Mouse (Mus musculus): ENCODE data around the gene Tmem262.
"Not testable (repeated sequence)": the region's sequence is repeated elsewhere in the genome, so short reads cannot be mapped to it uniquely, and the experiment has no call there.

Gene Tmem262

DNA sequence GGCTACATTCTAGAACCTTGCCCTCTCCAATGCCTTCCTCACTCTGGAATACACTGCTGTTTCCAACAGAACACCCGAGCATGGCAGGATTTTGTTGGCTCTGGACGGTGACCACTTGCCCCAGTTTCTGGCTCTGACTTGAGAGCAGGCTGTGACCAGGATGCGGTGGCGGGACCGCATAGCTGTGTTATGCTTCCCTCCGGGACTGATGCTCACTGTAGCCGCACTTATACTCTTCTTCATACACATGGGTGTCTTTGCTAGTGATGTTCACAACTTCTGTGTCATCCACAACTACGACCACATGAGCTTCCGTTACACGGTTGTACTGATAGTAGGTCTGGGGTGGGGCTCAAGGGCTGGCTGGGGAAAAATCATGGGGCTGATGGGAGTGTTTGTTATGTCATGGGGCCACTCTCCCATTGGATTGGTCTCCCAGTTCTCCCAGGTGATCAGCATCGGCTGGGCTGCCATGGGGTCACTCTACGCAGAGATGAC is at the start of gene Tmem262:
Gene Tmem262 (plus strand): TSS at position 51 of the 498 bp plus-strand sequence.
- DNase-seq (ENCODE audit: low read depth, low spot score) = no peak

- DNase-seq (ENCODE audit: low read depth, low spot score) = no peak
These were observed 49.1 kb upstream of the Tmem262 start for GRCm38 (mm10) chr19:6030520-6031280.

DNA sequence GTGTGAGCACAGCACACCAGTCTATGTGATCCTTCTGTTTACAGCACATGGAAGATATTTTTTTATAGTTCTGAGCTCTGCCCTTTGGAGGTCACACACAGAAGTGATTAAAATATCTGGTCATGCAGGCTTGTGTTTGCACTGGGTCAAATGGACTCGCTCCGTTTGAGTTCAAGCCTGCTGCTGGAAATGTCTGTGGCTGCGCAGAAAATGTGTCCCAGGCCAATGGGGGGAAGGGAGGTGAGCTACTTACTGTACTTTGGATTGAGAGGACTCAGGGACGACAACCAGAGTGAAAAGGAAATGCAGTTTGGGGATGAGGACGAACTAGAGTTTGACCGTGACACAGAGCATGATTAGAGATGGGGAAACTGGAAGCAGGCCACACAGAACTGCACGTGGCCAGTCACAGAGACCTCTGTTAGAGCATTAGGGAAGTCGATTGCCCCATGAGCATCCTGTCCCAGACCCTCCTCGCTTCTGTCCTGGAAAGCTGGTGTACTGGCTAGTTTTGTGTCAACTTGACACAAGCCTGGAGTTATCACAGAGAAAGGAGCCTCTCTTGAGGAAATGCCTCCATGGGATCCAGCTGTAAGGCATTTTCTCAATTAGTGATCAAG is 43.8 kb upstream of the Tmem262 start:
- no peak for DNase-seq (ENCODE audit: low read depth, low spot score)

DNA sequence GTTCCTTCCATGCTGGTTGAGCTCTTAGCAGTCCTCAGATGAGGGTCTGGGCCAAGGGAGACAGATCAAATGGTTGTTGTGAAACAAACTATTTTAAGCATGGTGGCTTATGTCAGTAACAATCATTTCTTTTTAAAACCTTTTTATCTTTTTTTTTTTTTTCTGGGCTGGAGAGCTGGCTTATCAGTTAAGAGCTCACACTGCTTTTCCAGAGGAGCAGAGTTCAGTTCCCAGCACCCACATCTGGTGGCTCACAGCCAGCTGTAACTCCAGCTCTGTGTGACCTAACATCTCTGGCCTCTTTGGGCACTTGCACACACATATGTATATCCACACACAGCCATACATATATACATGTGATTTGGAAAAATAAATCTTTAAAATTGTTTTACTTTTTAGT is 42.1 kb upstream of the Tmem262 start:
- no peak for DNase-seq (ENCODE audit: low read depth, low spot score)

- no peak for DNase-seq (ENCODE audit: low read depth, low spot score)
These were observed 41.5 kb upstream of the Tmem262 start for GRCm38 (mm10) chr19:6038326-6038725.

DNA sequence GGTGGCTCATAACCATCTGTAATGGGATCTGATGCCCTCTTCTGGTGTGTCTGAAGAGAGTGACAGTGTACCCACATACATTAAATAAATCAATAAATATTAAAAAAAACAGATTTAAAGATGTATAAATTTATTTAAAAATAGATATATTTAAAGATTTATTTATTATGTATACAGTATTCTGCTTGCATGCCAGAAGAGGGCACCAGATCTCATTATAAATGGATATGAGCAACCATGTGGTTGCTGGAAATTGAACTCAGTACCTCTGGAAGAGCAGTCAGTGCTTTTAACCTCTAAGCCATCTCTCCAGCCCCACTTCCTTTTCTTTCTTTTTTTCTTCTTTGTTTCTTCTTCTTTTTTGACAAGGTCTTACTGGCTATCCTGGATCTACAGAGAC is 39.8 kb upstream of the Tmem262 start:
- no peak for DNase-seq (ENCODE audit: low read depth, low spot score)

DNA sequence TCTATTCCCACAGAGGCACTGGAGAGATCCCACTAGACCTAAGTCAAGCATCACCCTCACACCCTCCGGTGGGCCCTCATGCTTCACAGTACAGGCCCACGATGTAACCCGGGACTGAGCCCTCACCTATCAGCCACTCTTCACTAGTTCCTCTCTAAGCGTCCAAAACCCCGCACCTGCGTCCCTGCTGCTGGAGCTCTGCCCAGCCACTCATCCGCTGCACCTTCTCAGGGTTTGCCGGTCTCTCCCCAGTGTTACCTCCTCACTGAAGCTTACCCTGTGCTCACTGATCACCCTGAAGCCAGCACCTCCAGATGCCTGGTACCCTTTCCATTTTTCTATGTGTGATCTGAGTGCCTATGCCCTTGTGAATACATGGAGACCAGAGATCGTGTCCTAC is 37.5 kb upstream of the Tmem262 start:
- no peak for DNase-seq (ENCODE audit: low read depth, low spot score)

DNA sequence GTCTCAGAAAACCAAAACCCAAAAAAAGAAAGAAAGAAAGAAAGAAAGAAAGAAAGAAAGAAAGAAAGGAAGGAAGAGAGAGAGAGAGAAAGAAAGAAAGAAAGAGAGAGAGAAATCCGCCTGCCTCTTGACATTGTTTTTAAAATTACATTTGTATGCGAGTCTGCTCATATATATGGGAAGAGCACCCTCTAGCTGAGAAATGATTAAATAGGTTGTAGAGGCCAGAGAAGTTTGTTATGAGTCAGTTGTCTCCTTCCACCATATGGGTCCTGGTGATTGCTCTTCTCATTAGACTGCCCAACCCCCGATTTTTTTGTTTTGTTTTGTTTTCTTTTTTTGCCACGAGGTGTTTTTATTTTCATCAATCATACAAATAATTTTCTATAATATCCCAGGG is 35.7 kb upstream of the Tmem262 start:
- not testable (repeated sequence) for DNase-seq (ENCODE audit: low read depth, low spot score)

GRCm38 (mm10) chr19:6045366-6046293 is 34.2 kb upstream of the Tmem262 start:
- DNase-seq (ENCODE audit: low read depth, low spot score) = no peak

- DNase-seq (ENCODE audit: low read depth, low spot score) = peak; percentile 90
These were observed 33.3 kb upstream of the Tmem262 start, which contains the start of gene Syvn1 for GRCm38 (mm10) chr19:6046294-6047153. Syvn1 (plus strand) TSS chr19:6046576.

- DNase-seq (ENCODE audit: low read depth, low spot score) = no peak
These were observed 32.5 kb upstream of the Tmem262 start for GRCm38 (mm10) chr19:6047154-6047898.

GRCm38 (mm10) chr19:6047899-6048166 is 32.0 kb upstream of the Tmem262 start:
- no peak for DNase-seq (ENCODE audit: low read depth, low spot score)

GRCm38 (mm10) chr19:6048681-6049410 is 31.0 kb upstream of the Tmem262 start:
- no peak for DNase-seq (ENCODE audit: low read depth, low spot score)

DNA sequence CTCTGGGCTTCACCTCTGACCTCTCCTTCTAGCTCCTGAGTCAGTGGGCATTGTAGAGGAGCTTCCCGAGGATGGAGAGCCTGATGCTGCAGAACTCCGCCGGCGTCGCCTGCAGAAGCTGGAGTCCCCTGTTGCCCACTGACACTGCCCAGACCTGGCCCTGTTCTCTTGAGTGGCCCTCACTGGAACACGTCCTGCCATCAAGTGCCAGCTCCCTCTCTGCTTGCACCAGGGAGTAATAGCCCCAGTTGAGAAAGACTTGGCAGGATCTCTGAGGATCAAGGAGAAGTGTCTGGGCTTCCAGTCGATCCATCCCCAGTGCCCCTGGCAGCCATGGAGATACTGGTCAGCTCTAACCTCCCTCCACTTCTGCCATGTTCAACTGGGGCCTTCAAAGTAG is 27.3 kb upstream of the Tmem262 start:
- no peak for DNase-seq (ENCODE audit: low read depth, low spot score)

GRCm38 (mm10) chr19:6054296-6054695 is 25.5 kb upstream of the Tmem262 start:
- no peak for DNase-seq (ENCODE audit: low read depth, low spot score)

DNA sequence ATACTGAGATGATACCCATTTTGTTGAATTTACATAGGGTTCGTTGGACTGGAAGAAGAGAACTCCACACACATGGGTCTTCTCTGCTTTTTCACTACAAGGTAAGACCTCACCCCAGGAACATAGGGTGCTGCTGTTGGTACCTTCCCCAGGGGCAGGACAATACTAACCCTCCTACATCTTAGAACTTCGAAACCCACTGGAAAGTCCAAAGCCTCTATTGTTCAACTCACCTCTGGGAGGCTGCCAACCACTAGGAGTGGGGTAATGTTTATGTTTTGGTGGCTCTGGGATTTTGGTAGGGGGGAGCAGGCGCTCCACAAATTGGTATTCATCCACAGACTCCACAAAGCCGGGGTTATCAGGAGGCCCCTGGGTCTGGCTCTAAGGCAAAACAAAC is 23.1 kb upstream of the Tmem262 start:
- DNase-seq (ENCODE audit: low read depth, low spot score) = no peak

DNA sequence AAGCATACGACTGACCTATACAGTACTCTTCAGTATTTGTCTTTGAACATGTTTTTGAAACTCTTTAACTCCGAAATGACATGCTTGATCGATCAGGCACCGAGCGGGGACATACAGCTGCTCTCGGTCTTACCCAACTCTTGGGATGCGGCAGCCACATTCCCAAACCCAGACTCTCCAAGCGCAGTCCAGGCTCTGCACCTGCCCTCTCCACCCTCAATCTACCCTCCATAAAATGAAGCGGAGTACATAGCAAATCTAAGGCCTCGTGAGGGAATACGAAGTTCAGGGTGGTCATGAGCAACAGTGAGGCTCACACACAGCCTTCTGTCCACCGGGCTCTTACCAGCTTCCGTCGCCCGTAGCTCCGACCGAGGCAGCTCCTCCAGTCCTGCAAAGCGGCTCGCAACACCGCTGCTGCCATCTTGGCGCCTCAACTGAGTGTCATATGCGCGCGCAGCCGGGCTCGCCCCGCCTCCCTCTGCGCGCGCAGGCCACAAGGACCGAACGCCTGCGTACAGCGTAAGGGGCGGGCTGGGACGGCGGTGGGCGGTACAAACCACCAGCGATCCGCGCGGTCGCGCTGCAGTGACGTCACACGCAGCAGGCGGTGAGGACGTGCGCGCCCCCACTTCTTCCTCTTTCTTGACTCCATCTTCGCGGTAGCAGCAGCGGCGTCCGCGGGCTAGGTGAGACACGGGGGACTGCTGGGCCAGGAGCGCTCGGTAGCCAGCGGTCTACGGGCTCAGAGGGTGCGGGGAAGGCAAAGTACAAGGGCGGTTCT is 22.3 kb upstream of the Tmem262 start, which contains the start of the genes Mrpl49 and Fau:
Gene Mrpl49 (minus strand): TSS at position 473 of the 784 bp plus-strand sequence.
Gene Fau (plus strand): TSS at position 532 of the 784 bp plus-strand sequence.
- DNase-seq (ENCODE audit: low read depth, low spot score) = peak; percentile 99

- no peak for DNase-seq (ENCODE audit: low read depth, low spot score)
These were observed 21.3 kb upstream of the Tmem262 start for GRCm38 (mm10) chr19:6058513-6058912.

DNA sequence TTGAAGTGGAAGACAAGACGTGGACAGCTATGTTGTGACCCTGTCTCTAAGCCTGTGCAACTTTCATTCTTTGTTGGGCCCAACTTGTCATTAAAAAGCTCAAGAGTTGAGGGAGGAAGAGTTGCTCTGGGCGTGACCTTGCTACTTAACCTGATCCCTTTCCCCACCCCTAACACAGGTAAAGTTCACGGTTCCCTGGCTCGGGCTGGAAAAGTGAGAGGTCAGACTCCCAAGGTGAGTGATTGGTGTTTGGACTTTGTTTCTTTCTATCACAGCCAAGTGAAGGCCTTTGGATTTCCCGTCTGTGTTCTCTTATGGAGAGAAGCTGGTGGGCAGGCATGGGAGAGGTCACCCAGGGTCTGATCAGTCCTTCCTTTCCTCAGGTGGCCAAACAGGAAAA is 20.9 kb upstream of the Tmem262 start:
- no peak for DNase-seq (ENCODE audit: low read depth, low spot score)
